In genomic region chr5:122555107-122555506, GRCm38 (mm10) we compare ENCODE assay signal across 22 mouse cellular contexts. TPM values are rescaled to one million over a fixed set of nuclear protein-coding genes. Genes with fewer than 3 reads are reported as not detected.
DNase-seq lines count a peak whose midpoint lies in the region; ATAC-seq lines count a peak whose summit lies in the region.
"Had no signal": no experiment of that assay in that cellular context is flagged by ENCODE, and none has a peak within 500 bp of the region (broad histone marks: within the 10 kb centered on the region; RNA-seq: fewer than 3 reads in every experiment).

No protein-coding gene starts in this region.

- H3K27ac ChIP-seq in liver, embryonic 12.5 days: peak overlapping the region; percentile 58
- no peak overlapping the region for H3K27ac ChIP-seq in liver, embryonic 15.5 days (replicated peaks)
- H3K27ac ChIP-seq: heart, embryonic 10.5 days; heart, embryonic 13.5 days; hindbrain, embryonic 12.5 days; hindbrain, embryonic 15.5 days had no signal

- peaks cover 7% of the 10 kb centered on the region; the same call in 1 of the 2 replicates for H3K36me3 ChIP-seq in liver, embryonic 12.5 days
- no peaks in the 10 kb centered on the region for H3K36me3 ChIP-seq in liver, embryonic 15.5 days (replicated peaks)

- no peak overlapping the region for H3K4me3 ChIP-seq in liver, embryonic 12.5 days
- H3K4me3 ChIP-seq in liver, embryonic 15.5 days (replicated peaks): no peak overlapping the region
- H3K4me3 ChIP-seq: heart, embryonic 10.5 days; heart, embryonic 13.5 days; hindbrain, embryonic 12.5 days; hindbrain, embryonic 15.5 days had no signal

- no peaks in the 10 kb centered on the region for H3K27me3 ChIP-seq in liver, embryonic 12.5 days (replicated peaks)
- no peaks in the 10 kb centered on the region for H3K27me3 ChIP-seq in liver, embryonic 15.5 days
- H3K27me3 ChIP-seq: heart, embryonic 13.5 days; hindbrain, embryonic 12.5 days; hindbrain, embryonic 15.5 days had no signal

- H3K4me2 ChIP-seq in liver, embryonic 12.5 days: no peak overlapping the region
- no peak overlapping the region for H3K4me2 ChIP-seq in liver, embryonic 15.5 days
- H3K4me2 ChIP-seq: heart, embryonic 13.5 days; hindbrain, embryonic 12.5 days; hindbrain, embryonic 15.5 days had no signal

- peaks cover 17% of the 10 kb centered on the region for H3K4me1 ChIP-seq in liver, embryonic 12.5 days
- peaks cover 10% of the 10 kb centered on the region; the same call in 1 of the 2 replicates for H3K4me1 ChIP-seq in liver, embryonic 15.5 days (replicated peaks)
- H3K4me1 ChIP-seq: hindbrain, embryonic 12.5 days; hindbrain, embryonic 15.5 days had no signal

- no peak overlapping the region for H3K9ac ChIP-seq in liver, embryonic 12.5 days
- H3K9ac ChIP-seq in liver, embryonic 15.5 days: no peak overlapping the region
- H3K9ac ChIP-seq: forebrain, postnatal 0 days; heart, embryonic 13.5 days; hindbrain, embryonic 12.5 days; hindbrain, embryonic 15.5 days had no signal

- H3K9me3 ChIP-seq in liver, embryonic 12.5 days (replicated peaks): no peaks in the 10 kb centered on the region
- no peaks in the 10 kb centered on the region for H3K9me3 ChIP-seq in liver, embryonic 15.5 days (replicated peaks)
- H3K9me3 ChIP-seq: heart, embryonic 10.5 days; heart, embryonic 13.5 days; hindbrain, embryonic 12.5 days; hindbrain, embryonic 15.5 days had no signal

- whole genome bisulfite sequencing in liver, embryonic 12.5 days (ENCODE audit: insufficient replicate concordance): 8% methylated on average over 2 of the region's 2 CpGs
- 17% methylated on average over 2 of the region's 2 CpGs for WGBS in liver, embryonic 15.5 days (ENCODE audit: insufficient replicate concordance)

- peak; percentile 95 for ATAC-seq in liver, embryonic 12.5 days
- ATAC-seq in liver, embryonic 15.5 days (ENCODE audit: insufficient read depth): peak; percentile 85
- ATAC-seq: CD4-positive, CD25-positive, alpha-beta regulatory T cell, adult 4 months; forebrain, embryonic 14.5 days; forebrain, postnatal 0 days had no signal

- peak; percentile 5 for DNase-seq in c-Kit-positive CD71-positive TER-119-negative erythroid progenitor cells, embryonic 14.5 days (ENCODE audit: low read depth)
- DNase-seq in c-Kit-positive CD71-positive TER-119-positive erythroid progenitor cells, embryonic 14.5 days (ENCODE audit: low spot score): peak; percentile 24
- no peak for DNase-seq in thymus, postnatal 14 days
- DNase-seq in ovary, adult 18-20 months (ENCODE audit: low spot score): no peak
- DNase-seq in lung, adult 18-20 months: no peak
- DNase-seq in lung, postnatal 10 days: no peak
- DNase-seq: adrenal gland, adult 2 months; adrenal gland, postnatal 14 days; cerebellum, adult 18-20 months; cerebellum, adult 9-10 months; cerebellum, postnatal 14 days; forebrain, postnatal 0 days; gastrocnemius, postnatal 25 days; heart, adult 18-20 months had no signal

RNA-seq across cellular contexts. Expression of gene Atp2a2, which starts 53.1 kb away (rescaled TPM):
- 44.2 and 45.7 TPM in 2 replicates for polyA plus RNA-seq in liver, embryonic 12.5 days (2016; fragmentation: Nextera tagmentation; extraction: Ambion mirVana)
- polyA plus RNA-seq in liver, embryonic 15.5 days (2015; fragmentation: Nextera tagmentation; extraction: Ambion mirVana): 13.2 and 14.5 TPM in 2 replicates

RNA-seq across cellular contexts. Expression of gene Ift81, which starts 59.2 kb away (rescaled TPM):
- polyA plus RNA-seq in liver, embryonic 12.5 days (2016; fragmentation: Nextera tagmentation; extraction: Ambion mirVana): 4.6 and 7.0 TPM in 2 replicates
- polyA plus RNA-seq in liver, embryonic 15.5 days (2015; fragmentation: Nextera tagmentation; extraction: Ambion mirVana): 1.3 and 2.3 TPM in 2 replicates

Comparison
In these comparisons a context has a peak if more than half of its experiments do, and no peak if none do; other contexts are left out.
1. DNase-seq: peak in c-Kit-positive CD71-positive TER-119-negative erythroid progenitor cells, embryonic 14.5 days (single experiment) and c-Kit-positive CD71-positive TER-119-positive erythroid progenitor cells, embryonic 14.5 days (single experiment); none in thymus, postnatal 14 days (single experiment), ovary, adult 18-20 months (single experiment), lung, adult 18-20 months (0 of 2) and lung, postnatal 10 days (single experiment).